Mouse (Mus musculus) frontal cortex, postnatal 25 days (tissue): ENCODE results near the gene Rnf169.
"Not testable (repeated sequence)": the region's sequence is repeated elsewhere in the genome, so short reads cannot be mapped to it uniquely, and the experiment has no call there.

Source experiments
- DNase-seq, 2 experiments: peaks; one replicate each; pipeline ENCODE4 v3.0.0; 2022; ENCODE audit warnings: low spot score in 2 of 2

Rnf169 gene

GRCm38 (mm10) chr7:99979546-99980131 is 609 bp downstream of the Rnf169 start:
- DNase-seq = no peak

GRCm38 (mm10) chr7:99979081-99979480 is 1.2 kb downstream of the Rnf169 start:
- no peak for DNase-seq

- DNase-seq = no peak
Measured at GRCm38 (mm10) chr7:99978041-99978440, 2.2 kb downstream of the Rnf169 start.

GRCm38 (mm10) chr7:99975819-99976575 is 4.3 kb downstream of the Rnf169 start:
- DNase-seq = no peak

GRCm38 (mm10) chr7:99974208-99974970 is 5.9 kb downstream of the Rnf169 start:
- no peak for DNase-seq

GRCm38 (mm10) chr7:99972912-99973311 is 7.3 kb downstream of the Rnf169 start:
- not testable (repeated sequence) for DNase-seq

GRCm38 (mm10) chr7:99971926-99972325 is 8.3 kb downstream of the Rnf169 start:
- no peak for DNase-seq

- no peak for DNase-seq
Measured at GRCm38 (mm10) chr7:99969151-99969550, 11.1 kb downstream of the Rnf169 start.

- DNase-seq = no peak
Measured at GRCm38 (mm10) chr7:99966011-99966721, 14.1 kb downstream of the Rnf169 start.

- no peak for DNase-seq
Measured at GRCm38 (mm10) chr7:99965020-99965841, 15.0 kb downstream of the Rnf169 start.

- DNase-seq = no peak
Measured at GRCm38 (mm10) chr7:99963237-99963860, 16.9 kb downstream of the Rnf169 start.

GRCm38 (mm10) chr7:99962536-99963236 is 17.6 kb downstream of the Rnf169 start:
- no peak for DNase-seq

- no peak for DNase-seq
Measured at GRCm38 (mm10) chr7:99961518-99961917, 18.7 kb downstream of the Rnf169 start.

- DNase-seq = not testable (repeated sequence)
Measured at GRCm38 (mm10) chr7:99960571-99960970, 19.7 kb downstream of the Rnf169 start.

- DNase-seq = no peak
Measured at GRCm38 (mm10) chr7:99957226-99957965, 22.9 kb downstream of the Rnf169 start.

GRCm38 (mm10) chr7:99956095-99956494 is 24.2 kb downstream of the Rnf169 start:
- no peak for DNase-seq

GRCm38 (mm10) chr7:99954212-99954611 is 26.0 kb downstream of the Rnf169 start:
- no peak for DNase-seq

- DNase-seq = peak in 1 of 2 experiments; percentile 49
Measured at GRCm38 (mm10) chr7:99953442-99954098, 26.7 kb downstream of the Rnf169 start.

GRCm38 (mm10) chr7:99947329-99947728 is 32.9 kb downstream of the Rnf169 start:
- DNase-seq = peak; percentile 69 to 79
